Mouse (Mus musculus) retina, embryonic 14.5 days (tissue): ENCODE data around the gene Dapp1.

Experiments
- DNase-seq: peaks from one replicate; pipeline ENCODE4 v3.0.0-alpha.2; 2015; ENCODE audit warnings: low spot score

The Dapp1 gene

GRCm38 (mm10) chr3:137981382-137981750, at the start of gene Dapp1:
Gene Dapp1, minus strand, starts transcription at chr3:137981545.
- DNase-seq = peak; percentile 47

- DNase-seq = no peak
These were observed 49.2 kb upstream of the Dapp1 start for GRCm38 (mm10) chr3:138030563-138030962.

DNA sequence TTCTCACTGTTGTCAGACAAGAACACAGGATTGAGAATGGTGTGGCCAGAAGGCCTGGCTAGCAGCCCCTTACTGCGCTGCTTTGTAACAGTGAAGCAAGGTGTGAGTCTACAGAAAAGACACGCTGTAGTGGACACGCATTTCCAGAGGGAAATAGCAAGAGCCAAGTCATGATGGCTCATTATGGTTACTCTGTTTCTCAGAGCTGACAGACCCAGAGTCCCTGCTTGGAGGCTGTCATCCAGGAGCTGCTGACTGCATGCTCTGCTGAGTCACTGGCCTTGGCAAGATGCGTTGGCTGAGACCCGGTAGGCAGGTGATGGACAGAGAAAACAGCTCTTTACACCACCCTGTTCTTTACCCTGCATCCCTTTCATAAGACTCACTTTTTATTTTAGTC, 48.0 kb upstream of the Dapp1 start:
- no peak for DNase-seq

DNA sequence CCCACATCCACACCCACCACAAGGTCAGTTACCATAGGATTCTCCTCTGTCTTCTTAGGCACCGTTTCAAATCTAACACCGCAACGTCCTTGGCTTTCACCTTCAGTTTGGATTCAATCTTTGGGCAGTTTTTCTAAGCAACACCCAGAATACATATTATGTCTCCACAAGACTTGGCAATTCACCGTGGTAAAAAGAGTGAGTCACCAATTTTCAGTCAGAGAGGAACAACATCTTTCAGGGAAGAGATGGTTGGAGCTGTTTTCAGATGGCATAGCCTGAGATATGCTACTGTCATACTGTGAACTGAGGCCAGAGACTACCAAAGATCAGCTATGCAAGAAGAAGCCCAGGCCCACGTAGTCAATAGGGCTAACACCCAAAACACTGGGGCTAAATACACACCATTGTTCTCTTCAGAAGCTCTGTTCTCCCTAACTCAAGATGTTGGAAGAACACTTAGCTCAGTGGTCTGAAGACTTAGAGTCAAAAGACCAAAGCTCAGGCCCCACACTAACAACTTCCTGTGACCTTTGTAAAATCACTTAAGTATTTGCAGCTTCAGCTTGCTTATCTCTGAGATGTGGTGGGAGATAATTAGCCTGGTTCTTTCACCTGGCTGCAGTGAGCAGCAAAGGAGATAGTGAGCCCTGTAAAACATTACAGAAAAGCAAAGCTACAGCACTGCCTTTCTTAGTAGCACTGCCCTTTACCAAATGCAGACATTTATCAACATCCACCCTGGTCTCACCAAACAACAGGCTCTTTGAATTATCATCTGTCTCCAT, 46.4 kb upstream of the Dapp1 start:
- DNase-seq = no peak

- no peak for DNase-seq
These were observed 44.9 kb upstream of the Dapp1 start for GRCm38 (mm10) chr3:138026286-138026685.

- no peak for DNase-seq
These were observed 41.3 kb upstream of the Dapp1 start for GRCm38 (mm10) chr3:138022651-138023050.

DNA sequence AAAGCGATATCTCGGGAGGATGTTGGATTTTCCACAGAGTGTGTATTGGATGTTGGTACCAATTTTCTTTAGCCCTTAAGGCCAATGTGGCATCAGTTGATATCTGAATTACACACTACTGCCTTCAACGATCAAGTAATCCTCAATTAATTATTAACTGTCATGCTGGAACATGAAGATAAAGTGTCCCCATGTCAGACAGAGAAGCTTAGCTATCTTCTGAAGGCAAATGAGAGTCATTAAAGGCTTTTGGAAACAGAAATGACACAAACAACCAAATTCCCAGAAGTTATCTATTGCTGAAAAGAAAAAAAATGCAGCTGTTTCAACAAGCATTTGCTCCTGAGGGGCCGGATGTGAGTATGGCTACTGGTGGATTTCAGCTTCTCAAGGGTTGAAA, 40.7 kb upstream of the Dapp1 start:
- no peak for DNase-seq

DNA sequence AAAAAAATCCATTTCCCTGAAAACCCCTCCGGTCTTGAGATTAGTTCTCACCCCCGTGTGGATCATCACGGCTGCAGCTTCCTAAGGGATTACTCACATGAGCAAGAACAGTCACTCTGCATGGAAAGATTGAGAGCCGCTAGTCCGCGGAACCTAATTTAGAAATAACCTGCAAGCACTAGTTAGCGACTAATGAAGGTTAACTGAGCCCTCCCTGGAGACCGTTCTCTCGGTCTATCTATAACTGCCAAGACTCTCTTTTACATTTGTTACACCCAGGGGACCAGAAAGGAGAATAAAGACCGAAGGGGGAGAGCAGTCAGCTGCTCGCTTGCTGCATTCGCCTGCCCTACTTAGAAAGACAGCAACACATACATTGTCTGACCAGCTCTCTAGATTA, 35.5 kb upstream of the Dapp1 start:
- DNase-seq = no peak

DNA sequence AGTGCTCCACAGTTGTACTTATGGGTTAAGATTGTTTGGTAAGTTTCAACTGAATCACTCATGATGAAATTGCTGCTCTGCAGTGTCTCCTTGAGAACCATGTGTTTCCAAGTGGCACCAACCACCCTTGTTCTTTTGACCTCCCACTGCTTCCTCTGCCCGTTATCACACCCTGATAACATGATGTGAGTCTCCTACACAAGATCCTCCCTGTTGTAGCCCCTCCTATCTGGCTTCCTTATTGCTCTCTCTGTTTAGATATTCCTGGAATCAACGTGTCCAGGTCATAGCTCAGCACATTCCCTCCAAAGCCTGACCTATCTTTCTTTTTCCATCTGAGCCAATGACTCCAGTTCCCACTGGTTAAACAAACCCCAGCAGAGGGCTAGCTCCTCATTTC, 33.4 kb upstream of the Dapp1 start:
- no peak for DNase-seq

GRCm38 (mm10) chr3:138012351-138012750, 31.0 kb upstream of the Dapp1 start:
- DNase-seq = no peak

- no peak for DNase-seq
These were observed 26.8 kb upstream of the Dapp1 start for GRCm38 (mm10) chr3:138008152-138008551.

DNA sequence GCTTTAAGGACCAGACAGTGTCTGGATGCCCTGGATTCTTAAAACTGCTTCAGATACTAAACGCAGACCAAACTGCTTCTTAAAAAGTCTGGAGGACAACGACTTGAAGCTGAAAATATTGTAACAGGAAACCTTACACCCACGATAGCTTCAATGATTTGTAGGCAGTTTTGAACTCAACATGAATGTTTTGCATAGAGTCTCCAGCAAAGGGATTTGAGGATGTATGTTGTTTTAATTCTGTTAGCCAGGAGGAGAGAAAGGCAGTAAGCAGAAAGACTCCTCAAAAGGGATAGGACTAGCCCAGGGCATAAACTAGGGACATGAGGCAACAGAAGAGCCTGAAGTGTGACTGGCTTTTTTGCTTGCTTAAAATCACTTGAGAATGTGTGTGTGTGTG, 25.6 kb upstream of the Dapp1 start:
- DNase-seq = no peak

DNA sequence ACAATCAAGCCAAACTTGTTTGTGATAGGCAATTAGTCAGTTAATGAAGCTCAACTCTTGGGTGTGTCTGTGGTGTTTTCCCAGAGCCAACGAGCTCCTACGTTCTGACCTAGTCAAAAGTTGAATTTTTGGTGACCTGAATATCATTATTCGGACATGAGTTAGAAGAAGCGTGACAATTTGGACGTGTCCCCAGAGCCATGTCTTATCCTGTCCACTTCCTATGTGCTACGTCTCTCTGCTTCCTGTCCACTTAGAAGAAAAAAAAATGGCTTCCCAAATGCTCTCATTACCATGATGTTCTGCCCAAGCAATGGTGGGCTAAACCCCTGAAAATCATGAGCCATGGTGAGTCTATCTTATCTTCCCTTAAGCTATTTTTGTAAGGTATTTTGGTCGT, 21.9 kb upstream of the Dapp1 start:
- no peak for DNase-seq

DNA sequence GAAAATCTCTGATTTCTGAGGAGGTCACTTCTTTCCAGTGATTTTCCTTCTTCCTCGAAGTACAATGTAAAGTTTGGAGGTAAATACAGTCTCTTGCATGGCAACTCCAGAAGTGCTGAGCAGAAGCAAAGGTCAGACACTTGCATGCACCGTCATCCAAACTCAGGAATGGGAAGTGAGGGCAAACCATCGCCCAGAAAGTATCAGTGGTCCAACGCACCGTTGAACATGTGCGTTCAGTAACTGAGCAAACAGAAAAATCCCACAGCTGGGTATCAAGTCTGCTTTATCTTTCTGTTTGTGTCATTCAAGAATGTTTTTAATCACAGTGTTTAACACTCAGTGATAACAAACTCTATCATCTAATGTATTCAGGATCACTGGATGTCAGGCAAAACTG, 21.2 kb upstream of the Dapp1 start:
- no peak for DNase-seq

DNA sequence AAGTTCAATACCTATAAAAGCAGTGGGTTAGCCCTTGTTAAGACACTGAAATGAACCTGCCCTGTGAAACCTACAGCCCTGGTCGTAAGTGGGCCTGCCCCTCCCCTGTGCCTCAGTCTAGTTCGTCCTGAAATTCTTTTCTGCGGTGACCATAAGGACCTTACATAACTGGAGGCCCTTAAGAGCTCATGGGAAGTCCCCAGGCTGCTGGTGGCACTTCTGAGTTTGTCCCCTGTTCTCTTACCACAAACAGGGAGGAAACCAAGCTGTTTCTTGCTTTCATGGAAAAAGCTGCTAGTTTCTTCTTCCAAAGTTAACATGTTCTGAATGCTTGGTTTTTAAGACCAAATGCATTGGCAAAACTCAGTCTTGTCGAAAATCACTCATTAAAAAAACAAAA, 20.5 kb upstream of the Dapp1 start:
- no peak for DNase-seq

- no peak for DNase-seq
These were observed 19.4 kb upstream of the Dapp1 start for GRCm38 (mm10) chr3:138000724-138001069.

DNA sequence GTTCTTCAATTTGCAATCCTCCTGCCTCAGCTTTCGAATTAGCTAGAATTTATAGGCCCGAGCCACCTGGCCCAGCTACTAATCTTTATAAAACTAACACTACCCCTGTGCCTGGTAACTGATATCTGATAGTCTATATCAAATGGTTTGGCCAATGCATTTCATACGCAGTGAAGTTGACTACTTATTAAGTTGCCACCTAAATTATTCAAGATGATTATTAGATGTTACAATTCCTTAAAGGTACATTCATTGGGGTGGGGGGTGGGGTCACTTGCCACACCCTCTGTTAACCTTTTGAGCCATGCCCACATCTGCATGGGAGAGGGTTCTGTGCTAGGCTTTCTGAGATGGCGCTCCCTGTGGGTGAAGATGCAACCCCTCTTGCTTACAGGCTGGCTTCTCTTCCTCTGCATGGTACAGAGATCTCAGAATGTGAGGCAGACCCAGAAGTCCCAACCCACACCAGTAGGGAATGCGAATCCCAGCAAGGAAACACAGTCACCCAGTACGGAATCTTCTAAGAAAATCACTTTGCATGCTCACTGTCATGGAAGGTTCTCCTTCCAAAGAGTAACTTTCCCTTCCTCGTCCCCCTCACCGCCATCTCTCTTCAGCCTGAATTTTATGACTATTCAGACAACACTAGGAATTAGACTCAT, 18.8 kb upstream of the Dapp1 start:
- no peak for DNase-seq

DNA sequence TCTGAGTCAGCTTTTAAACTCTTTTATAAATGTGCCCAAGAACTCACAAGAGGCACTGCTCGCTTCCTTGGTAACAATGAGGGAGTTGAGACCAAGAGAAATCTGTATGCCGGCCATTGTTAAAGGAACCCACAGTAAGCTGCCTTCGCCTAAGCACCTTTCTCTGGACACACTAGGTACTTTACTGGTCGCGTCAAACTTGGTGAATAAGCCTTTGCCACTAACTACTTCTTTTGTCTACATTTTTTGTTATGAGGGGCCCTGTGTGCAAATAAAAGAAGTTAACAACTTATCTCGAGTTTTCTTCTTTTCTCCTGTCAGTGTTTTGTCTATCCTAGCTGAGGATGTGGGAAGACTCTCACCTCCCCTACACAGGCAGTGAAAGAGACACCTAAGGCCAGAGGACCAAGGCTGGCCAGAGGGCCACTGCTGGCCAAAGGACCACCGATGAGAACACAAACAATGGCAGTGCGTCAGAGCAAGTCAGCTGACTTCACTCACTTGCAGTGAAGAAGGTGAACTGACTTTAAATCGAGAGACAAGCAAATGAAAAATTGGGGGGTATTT, 18.0 kb upstream of the Dapp1 start:
- no peak for DNase-seq

- DNase-seq = no peak
These were observed 17.3 kb upstream of the Dapp1 start for GRCm38 (mm10) chr3:137998491-137999223.

DNA sequence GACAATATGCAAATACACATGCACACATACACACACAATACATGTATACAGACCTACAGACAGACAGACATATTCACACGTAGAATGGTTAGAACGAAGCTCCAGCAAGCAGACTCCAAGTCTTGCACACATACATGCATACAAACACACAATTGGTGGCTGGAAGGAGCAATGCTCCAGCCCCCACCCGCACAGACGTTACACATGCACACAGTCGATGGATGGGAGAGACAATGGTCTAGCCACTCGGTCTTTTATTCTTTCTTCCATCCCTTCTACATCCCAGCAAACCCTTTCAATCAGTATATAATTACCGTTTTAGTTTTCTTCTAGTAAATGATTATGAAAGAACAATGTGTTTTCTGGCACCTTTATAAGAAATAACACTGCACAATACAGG, 14.1 kb upstream of the Dapp1 start:
- DNase-seq = no peak

- no peak for DNase-seq
These were observed 12.9 kb upstream of the Dapp1 start for GRCm38 (mm10) chr3:137994196-137994595.

DNA sequence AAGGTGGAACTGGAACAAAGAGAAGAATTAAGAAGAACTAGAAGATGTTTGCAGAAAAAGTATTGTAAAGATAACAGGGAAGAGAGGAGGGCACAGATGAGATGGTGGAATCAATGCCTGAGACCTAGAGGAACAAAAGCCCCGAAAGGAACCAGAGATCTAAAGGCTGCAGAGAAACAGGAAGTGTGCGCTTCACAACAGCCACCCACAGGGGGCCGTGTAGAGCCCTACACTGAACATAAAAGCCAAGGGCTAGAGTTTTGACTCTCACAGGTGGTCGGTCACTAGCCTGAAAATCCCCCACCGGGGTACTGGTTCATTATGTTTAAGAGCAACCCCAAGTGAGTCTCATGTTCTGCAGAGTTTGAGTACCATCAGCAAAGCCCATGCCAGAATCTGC, 11.0 kb upstream of the Dapp1 start:
- DNase-seq = peak; percentile 28

DNA sequence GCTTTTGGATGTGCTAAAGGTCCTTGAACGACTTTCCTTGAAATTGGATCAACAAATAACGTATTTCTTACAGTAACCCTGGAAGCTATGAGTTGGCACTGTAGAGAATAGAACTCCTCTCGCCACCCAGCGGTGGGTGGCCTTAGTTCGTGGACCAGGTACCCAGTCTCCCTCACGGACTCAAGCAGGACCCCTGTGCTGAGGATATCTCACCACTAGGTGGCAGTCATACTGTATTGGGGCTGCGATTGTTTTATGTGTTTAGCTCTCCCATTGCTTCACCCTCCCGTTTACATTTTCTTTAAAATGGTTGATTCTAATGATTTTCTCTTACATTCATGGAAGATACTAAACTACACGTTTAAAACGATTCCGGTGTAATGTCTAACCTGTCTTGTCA, 9.8 kb upstream of the Dapp1 start:
- peak; percentile 89 for DNase-seq
